Mouse (Mus musculus): ENCODE data around the gene Lingo3. TPM values are rescaled to one million over a fixed set of nuclear protein-coding genes. Genes with fewer than 3 reads are reported as not detected.

Gene Lingo3
- total and polyA plus RNA-seq, 3 experiments, result 0.05 TPM; not detected in 2

GRCm38 (mm10) chr10:80858350-80858935 is 14.6 kb upstream of the Lingo3 start:
- peak; percentile 68 for DNase-seq (ENCODE audit: low spot score)

GRCm38 (mm10) chr10:80857848-80858247 is 14.0 kb upstream of the Lingo3 start:
- ATAC-seq (ENCODE audit: extremely low read depth, insufficient number of reproducible peaks, low FRiP score, poor library complexity, severe bottlenecking), result no peak
- no peaks in the 10 kb centered on the region for H3K27me3 ChIP-seq (ENCODE audit: insufficient read depth, low read length)
- H3K4me3 ChIP-seq (ENCODE audit: low read depth, low read length), result peak overlapping the region; percentile 80; the same call in 1 of the 2 replicates
- H3K4me1 ChIP-seq (ENCODE audit: insufficient read depth, low read depth, low read length), result peaks cover 92% of the 10 kb centered on the region
- DNase-seq (ENCODE audit: low spot score), result peak; percentile 39
- no peak for TF ChIP-seq CTCF (IDR thresholded peaks at IDR 0.05; ENCODE audit: low read depth, low read length)
- no peak for TF ChIP-seq TAL1 (conservative IDR thresholded peaks at IDR 0.05; ENCODE audit: low read depth, low read length)
- no peak for TF ChIP-seq POLR2AphosphoS5 (IDR thresholded peaks at IDR 0.05; ENCODE audit: insufficient replicate concordance, low read depth, low read length)
- no peak for TF ChIP-seq GATA2 (IDR thresholded peaks at IDR 0.05; ENCODE audit: borderline replicate concordance, low read depth, low read length)
- TF ChIP-seq GATA1 (IDR thresholded peaks at IDR 0.05; ENCODE audit: borderline replicate concordance, low read length), result no peak
- H3K36me3 ChIP-seq (replicated peaks), result peaks cover 69% of the 10 kb centered on the region
- H3K9me3 ChIP-seq (replicated peaks), result no peaks in the 10 kb centered on the region

More at GRCm38 (mm10) chr10:80858350-80858935, 14.6 kb upstream of the Lingo3 start:
- Histone ChIP-seq H3K27me3 (ENCODE audit: insufficient read depth, low read length) (no peaks in the 10 kb centered on the region), H3K36me3 (replicated peaks) (peaks cover 69% of the 10 kb centered on the region), H3K9me3 (replicated peaks) (no peaks in the 10 kb centered on the region), H3K4me1 (ENCODE audit: insufficient read depth, low read depth, low read length) (peaks cover 91% of the 10 kb centered on the region), H3K4me3 (ENCODE audit: low read depth, low read length) (peak overlapping the region; percentile 80; the same call in 1 of the 2 replicates)
- TF ChIP-seq GATA1 (IDR thresholded peaks at IDR 0.05; ENCODE audit: borderline replicate concordance, low read length) (no peak), CTCF (IDR thresholded peaks at IDR 0.05; ENCODE audit: low read depth, low read length) (no peak), TAL1 (conservative IDR thresholded peaks at IDR 0.05; ENCODE audit: low read depth, low read length) (peak; percentile 60)
- ATAC-seq (ENCODE audit: extremely low read depth, insufficient number of reproducible peaks, low FRiP score, poor library complexity, severe bottlenecking), result peak; percentile 51

- no peak for TF ChIP-seq CTCF (IDR thresholded peaks at IDR 0.05; ENCODE audit: low read depth, low read length)
- no peak for TF ChIP-seq TAL1 (conservative IDR thresholded peaks at IDR 0.05; ENCODE audit: low read depth, low read length)
- no peak for TF ChIP-seq POLR2AphosphoS5 (IDR thresholded peaks at IDR 0.05; ENCODE audit: insufficient replicate concordance, low read depth, low read length)
- no peak for TF ChIP-seq GATA2 (IDR thresholded peaks at IDR 0.05; ENCODE audit: borderline replicate concordance, low read depth, low read length)
- TF ChIP-seq GATA1 (IDR thresholded peaks at IDR 0.05; ENCODE audit: borderline replicate concordance, low read length), result no peak
- Histone ChIP-seq H3K9me3 (replicated peaks) (no peaks in the 10 kb centered on the region), H3K4me3 (ENCODE audit: low read depth, low read length) (peak overlapping the region; percentile 80; the same call in 1 of the 2 replicates), H3K4me1 (ENCODE audit: insufficient read depth, low read depth, low read length) (peaks cover 90% of the 10 kb centered on the region), H3K27me3 (ENCODE audit: insufficient read depth, low read length) (no peaks in the 10 kb centered on the region), H3K36me3 (replicated peaks) (peaks cover 69% of the 10 kb centered on the region)
- no peak for ATAC-seq (ENCODE audit: extremely low read depth, insufficient number of reproducible peaks, low FRiP score, poor library complexity, severe bottlenecking)
- DNase-seq (ENCODE audit: low spot score), result peak; percentile 28
Observed at GRCm38 (mm10) chr10:80857386-80857785, 13.5 kb upstream of the Lingo3 start.

GRCm38 (mm10) chr10:80856908-80857307 is 13.1 kb upstream of the Lingo3 start:
- no peaks in the 10 kb centered on the region for H3K27me3 ChIP-seq (ENCODE audit: insufficient read depth, low read length)
- peaks cover 69% of the 10 kb centered on the region for H3K36me3 ChIP-seq (replicated peaks)
- TF ChIP-seq CTCF (IDR thresholded peaks at IDR 0.05; ENCODE audit: low read depth, low read length) (no peak), GATA2 (IDR thresholded peaks at IDR 0.05; ENCODE audit: borderline replicate concordance, low read depth, low read length) (no peak), GATA1 (IDR thresholded peaks at IDR 0.05; ENCODE audit: borderline replicate concordance, low read length) (no peak), TAL1 (conservative IDR thresholded peaks at IDR 0.05; ENCODE audit: low read depth, low read length) (no peak)
- ATAC-seq (ENCODE audit: extremely low read depth, insufficient number of reproducible peaks, low FRiP score, poor library complexity, severe bottlenecking), result no peak
- peaks cover 90% of the 10 kb centered on the region for H3K4me1 ChIP-seq (ENCODE audit: insufficient read depth, low read depth, low read length)
- no peak for DNase-seq (ENCODE audit: low spot score)
- H3K9me3 ChIP-seq (replicated peaks), result no peaks in the 10 kb centered on the region
- H3K4me3 ChIP-seq (ENCODE audit: low read depth, low read length), result peak overlapping the region; percentile 80; the same call in 1 of the 2 replicates

- no peak for ATAC-seq (ENCODE audit: extremely low read depth, insufficient number of reproducible peaks, low FRiP score, poor library complexity, severe bottlenecking)
- no peaks in the 10 kb centered on the region for H3K27me3 ChIP-seq (ENCODE audit: insufficient read depth, low read length)
- H3K4me3 ChIP-seq (ENCODE audit: low read depth, low read length), result peak overlapping the region; percentile 80
- H3K36me3 ChIP-seq (replicated peaks), result peaks cover 69% of the 10 kb centered on the region
- peak; percentile 69 for DNase-seq (ENCODE audit: low spot score)
- no peaks in the 10 kb centered on the region for H3K9me3 ChIP-seq (replicated peaks)
- peaks cover 89% of the 10 kb centered on the region for H3K4me1 ChIP-seq (ENCODE audit: insufficient read depth, low read depth, low read length)
- TF ChIP-seq TAL1 (conservative IDR thresholded peaks at IDR 0.05; ENCODE audit: low read depth, low read length), result no peak
- TF ChIP-seq POLR2AphosphoS5 (IDR thresholded peaks at IDR 0.05; ENCODE audit: insufficient replicate concordance, low read depth, low read length), result no peak
- no peak for TF ChIP-seq GATA1 (IDR thresholded peaks at IDR 0.05; ENCODE audit: borderline replicate concordance, low read length)
- no peak for TF ChIP-seq GATA2 (IDR thresholded peaks at IDR 0.05; ENCODE audit: borderline replicate concordance, low read depth, low read length)
- TF ChIP-seq CTCF (IDR thresholded peaks at IDR 0.05; ENCODE audit: low read depth, low read length), result no peak
Observed at GRCm38 (mm10) chr10:80856267-80856666, 12.4 kb upstream of the Lingo3 start.

GRCm38 (mm10) chr10:80855749-80856073 is 11.9 kb upstream of the Lingo3 start:
- no peak for ATAC-seq (ENCODE audit: extremely low read depth, insufficient number of reproducible peaks, low FRiP score, poor library complexity, severe bottlenecking)
- Histone ChIP-seq H3K36me3 (replicated peaks) (peaks cover 69% of the 10 kb centered on the region), H3K4me1 (ENCODE audit: insufficient read depth, low read depth, low read length) (peaks cover 85% of the 10 kb centered on the region), H3K4me3 (ENCODE audit: low read depth, low read length) (peak overlapping the region; percentile 80), H3K9me3 (replicated peaks) (no peaks in the 10 kb centered on the region), H3K27me3 (ENCODE audit: insufficient read depth, low read length) (no peaks in the 10 kb centered on the region)
- no peak for TF ChIP-seq POLR2AphosphoS5 (IDR thresholded peaks at IDR 0.05; ENCODE audit: insufficient replicate concordance, low read depth, low read length)
- TF ChIP-seq TAL1 (conservative IDR thresholded peaks at IDR 0.05; ENCODE audit: low read depth, low read length), result no peak
- no peak for TF ChIP-seq CTCF (IDR thresholded peaks at IDR 0.05; ENCODE audit: low read depth, low read length)
- no peak for TF ChIP-seq GATA1 (IDR thresholded peaks at IDR 0.05; ENCODE audit: borderline replicate concordance, low read length)
- no peak for TF ChIP-seq GATA2 (IDR thresholded peaks at IDR 0.05; ENCODE audit: borderline replicate concordance, low read depth, low read length)
- DNase-seq (ENCODE audit: low spot score), result no peak

Measured in G1E (cell line).